Mouse (Mus musculus) embryonic fibroblast, embryonic 13.5 days (primary cell): ENCODE measurements at regions not wholly inside any gene's neighbourhood (a gene's known extent, or its start where the extent isn't known, plus 50 kb on each side); places are given as distances from the start of the nearest gene placed in this dataset.

ENCODE experiments used
- CTCF ChIP-seq: IDR thresholded peaks from 2 replicates; pipeline ENCODE4 v1.5.1; 2011; ENCODE audit warnings: mild to moderate bottlenecking, control low read depth, low read length, moderate library complexity, borderline replicate concordance; ENCODE audit not compliant: insufficient read depth
- POLR2A ChIP-seq: IDR thresholded peaks from 2 replicates; pipeline ENCODE4 v1.6.1; 2011; ENCODE audit warnings: low read depth, mild to moderate bottlenecking, control low read depth, low read length, moderate library complexity

GRCm38 (mm10) chr4:105730900-105731299 is 58.8 kb upstream of the Gm12728 start:
- TF ChIP-seq CTCF (no peak), POLR2A (no peak)
